Comparison of ENCODE assay signal across 24 mouse cellular contexts in genomic region chr11:86389506-86389905, GRCm38 (mm10). TPM values are rescaled to one million over a fixed set of nuclear protein-coding genes. Genes with fewer than 3 reads are reported as not detected.
DNase-seq lines count a peak whose midpoint lies in the region; ATAC-seq lines count a peak whose summit lies in the region.
"Had no signal": no experiment of that assay in that cellular context is flagged by ENCODE, and none has a peak within 500 bp of the region (broad histone marks: within the 10 kb centered on the region; RNA-seq: fewer than 3 reads in every experiment).

No protein-coding gene starts in this region.

- peaks cover 22% of the 10 kb centered on the region for H3K4me1 ChIP-seq in megakaryocyte, embryonic 14.5 days
- H3K4me1 ChIP-seq: embryonic facial prominence, embryonic 15.5 days; forebrain, embryonic 10.5 days had no signal

- H3K36me3 ChIP-seq in megakaryocyte, embryonic 14.5 days (replicated peaks; ENCODE audit: low read length): no peaks in the 10 kb centered on the region
- H3K36me3 ChIP-seq: embryonic facial prominence, embryonic 13.5 days; embryonic facial prominence, embryonic 15.5 days; forebrain, embryonic 10.5 days; forebrain, embryonic 12.5 days had no signal

- H3K9me3 ChIP-seq in megakaryocyte, embryonic 14.5 days: no peaks in the 10 kb centered on the region
- H3K9me3 ChIP-seq: embryonic facial prominence, embryonic 13.5 days; embryonic facial prominence, embryonic 15.5 days; forebrain, embryonic 10.5 days; forebrain, embryonic 12.5 days had no signal

- H3K27me3 ChIP-seq in megakaryocyte, embryonic 14.5 days (replicated peaks): peaks cover 7% of the 10 kb centered on the region
- H3K27me3 ChIP-seq: embryonic facial prominence, embryonic 13.5 days; embryonic facial prominence, embryonic 15.5 days; forebrain, embryonic 12.5 days had no signal

- peak overlapping the region; percentile 20 for H3K4me3 ChIP-seq in megakaryocyte, embryonic 14.5 days (replicated peaks)
- H3K4me3 ChIP-seq: embryonic facial prominence, embryonic 13.5 days; embryonic facial prominence, embryonic 15.5 days; erythroblast, embryonic 14.5 days; forebrain, embryonic 10.5 days; forebrain, embryonic 12.5 days had no signal

- DNase-seq in 3T3-L1 (ENCODE audit: low read depth, low spot score) (peak; percentile 15), 416B (ENCODE audit: low read depth) (peak; percentile 59), NIH3T3 (ENCODE audit: low read depth) (peak; percentile 57)
- DNase-seq in right cerebral cortex, postnatal 4 days: no peak
- DNase-seq in adrenal gland, postnatal 25 days: no peak
- no peak for DNase-seq in cerebellum, adult 9-10 months
- DNase-seq: adrenal gland, adult 2 months; adrenal gland, postnatal 10 days; adrenal gland, postnatal 36 days; cerebellum, adult 11-12 months; cerebellum, adult 2 months; cerebellum, adult 9-11 months; cerebellum, postnatal 14 days; cerebellum, postnatal 36 days; embryo, embryonic 11 days had no signal

- no peak for ATAC-seq in megakaryocyte, adult 5-6 weeks (ENCODE audit: poor library complexity, severe bottlenecking)
- ATAC-seq: forebrain, embryonic 14.5 days; forebrain, embryonic 16.5 days had no signal

RNA-seq across cellular contexts. Expression of gene Med13, which starts 32.1 kb away (rescaled TPM):
- 0.15 and 0.46 TPM in 2 replicates for polyA plus RNA-seq in megakaryocyte, embryonic 14.5 days (2012; ENCODE audit: insufficient read depth, low replicate concordance)
- 51.7 and 62.6 TPM in 2 replicates for total RNA-seq in megakaryocyte, adult 5-6 weeks (2015)
- total RNA-seq in megakaryocyte, adult 5-6 weeks (2017): 54.4 and 65.2 TPM in 2 replicates
- total RNA-seq in adrenal gland, postnatal 25 days (2021): 48.9 and 54.1 TPM in 2 replicates

Comparison
In these comparisons a context has a peak if more than half of its experiments do, and no peak if none do; other contexts are left out.
1. DNase-seq: peak in 3T3-L1 (single experiment), 416B (single experiment) and NIH3T3 (single experiment); none in right cerebral cortex, postnatal 4 days (single experiment), adrenal gland, postnatal 25 days (single experiment) and cerebellum, adult 9-10 months (single experiment).